Mouse (Mus musculus): Measurements from ENCODE around the gene Gid4. TPM values are rescaled to one million over a fixed set of nuclear protein-coding genes. Genes with fewer than 3 reads are reported as not detected.
"Not testable (repeated sequence)": the region's sequence is repeated elsewhere in the genome, so short reads cannot be mapped to it uniquely, and the experiment has no call there.

Gene Gid4
- total and polyA plus RNA-seq, 3 experiments = 10.2 to 34.1 (median 25.6) TPM

DNA sequence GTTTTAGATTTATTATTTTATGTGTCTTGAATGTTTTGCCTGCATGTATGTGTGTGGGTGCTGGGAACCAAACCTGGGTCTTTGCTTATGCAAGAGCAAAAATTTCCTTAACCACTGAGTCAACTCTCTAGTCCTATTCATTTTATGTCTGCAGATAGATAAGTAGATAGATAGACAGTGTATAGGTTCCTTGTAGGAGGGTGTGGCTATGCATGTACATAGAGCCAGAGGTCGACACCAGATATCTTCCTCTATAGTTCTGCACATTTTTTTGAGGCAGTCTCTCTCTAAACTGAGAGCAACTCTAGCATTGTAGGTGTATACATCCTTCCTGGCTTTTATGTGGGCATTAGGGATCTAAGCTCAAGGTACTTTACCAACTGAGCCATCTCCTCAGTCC lies 18.2 kb downstream of the Gid4 start:
- no peak for DNase-seq (ENCODE audit: low spot score)
- TF ChIP-seq TAL1 (conservative IDR thresholded peaks at IDR 0.05; ENCODE audit: low read depth, low read length) (no peak), POLR2AphosphoS5 (IDR thresholded peaks at IDR 0.05; ENCODE audit: insufficient replicate concordance, low read depth, low read length) (no peak), GATA2 (IDR thresholded peaks at IDR 0.05; ENCODE audit: borderline replicate concordance, low read depth, low read length) (no peak), GATA1 (IDR thresholded peaks at IDR 0.05; ENCODE audit: borderline replicate concordance, low read length) (no peak), CTCF (IDR thresholded peaks at IDR 0.05; ENCODE audit: low read depth, low read length) (no peak)
- Histone ChIP-seq H3K9me3 (replicated peaks) (no peaks in the 10 kb centered on the region), H3K27me3 (ENCODE audit: insufficient read depth, low read length) (no peaks in the 10 kb centered on the region), H3K36me3 (replicated peaks) (peaks cover 83% of the 10 kb centered on the region), H3K4me3 (ENCODE audit: low read depth, low read length) (no peak overlapping the region), H3K4me1 (ENCODE audit: insufficient read depth, low read depth, low read length) (peaks cover 4% of the 10 kb centered on the region; the same call in 1 of the 2 replicates)
- ATAC-seq (ENCODE audit: extremely low read depth, insufficient number of reproducible peaks, low FRiP score, poor library complexity, severe bottlenecking) = no peak

DNA sequence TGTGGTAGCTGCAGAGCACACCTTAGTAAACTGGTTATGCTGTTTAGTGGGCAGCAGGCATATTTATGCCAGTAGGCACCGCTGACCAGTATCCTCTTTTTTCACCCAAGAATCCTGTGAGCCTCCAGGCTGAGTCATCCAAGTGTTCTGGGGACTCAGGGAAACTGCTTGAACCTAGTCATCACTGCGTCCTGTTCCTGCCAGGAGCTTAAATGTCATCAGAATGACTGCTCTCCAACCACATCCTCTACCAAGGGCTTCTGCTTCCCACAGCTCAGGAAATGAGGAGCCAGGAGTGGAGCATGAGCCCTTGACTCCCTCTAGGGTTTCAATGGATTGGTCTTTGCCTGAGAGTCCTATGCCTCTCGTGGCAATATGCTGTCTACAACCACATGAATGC lies 19.7 kb downstream of the Gid4 start:
- peaks cover 4% of the 10 kb centered on the region; the same call in 1 of the 2 replicates for H3K4me1 ChIP-seq (ENCODE audit: insufficient read depth, low read depth, low read length)

GRCm38 (mm10) chr11:60439621-60440020 lies 22.7 kb downstream of the Gid4 start:
- not testable (repeated sequence) for H3K9me3 ChIP-seq (replicated peaks); ATAC-seq (ENCODE audit: extremely low read depth, insufficient number of reproducible peaks, low FRiP score, poor library complexity, severe bottlenecking); H3K4me3 ChIP-seq (ENCODE audit: low read depth, low read length); H3K4me1 ChIP-seq (ENCODE audit: insufficient read depth, low read depth, low read length); DNase-seq (ENCODE audit: low spot score); H3K27me3 ChIP-seq (ENCODE audit: insufficient read depth, low read length)
- H3K36me3 ChIP-seq (replicated peaks) = peaks cover 90% of the 10 kb centered on the region

More for the DNA sequence above, 19.7 kb downstream of the Gid4 start:
- DNase-seq (ENCODE audit: low spot score) = no peak
- H3K9me3 ChIP-seq (replicated peaks) = no peaks in the 10 kb centered on the region
- no peaks in the 10 kb centered on the region for H3K27me3 ChIP-seq (ENCODE audit: insufficient read depth, low read length)
- no peak for TF ChIP-seq CTCF (IDR thresholded peaks at IDR 0.05; ENCODE audit: low read depth, low read length)
- no peak for TF ChIP-seq TAL1 (conservative IDR thresholded peaks at IDR 0.05; ENCODE audit: low read depth, low read length)
- TF ChIP-seq POLR2AphosphoS5 (IDR thresholded peaks at IDR 0.05; ENCODE audit: insufficient replicate concordance, low read depth, low read length) = no peak
- no peak for TF ChIP-seq GATA1 (IDR thresholded peaks at IDR 0.05; ENCODE audit: borderline replicate concordance, low read length)
- no peak for TF ChIP-seq GATA2 (IDR thresholded peaks at IDR 0.05; ENCODE audit: borderline replicate concordance, low read depth, low read length)
- ATAC-seq (ENCODE audit: extremely low read depth, insufficient number of reproducible peaks, low FRiP score, poor library complexity, severe bottlenecking) = no peak
- H3K4me3 ChIP-seq (ENCODE audit: low read depth, low read length) = no peak overlapping the region
- H3K36me3 ChIP-seq (replicated peaks) = peaks cover 86% of the 10 kb centered on the region

DNA sequence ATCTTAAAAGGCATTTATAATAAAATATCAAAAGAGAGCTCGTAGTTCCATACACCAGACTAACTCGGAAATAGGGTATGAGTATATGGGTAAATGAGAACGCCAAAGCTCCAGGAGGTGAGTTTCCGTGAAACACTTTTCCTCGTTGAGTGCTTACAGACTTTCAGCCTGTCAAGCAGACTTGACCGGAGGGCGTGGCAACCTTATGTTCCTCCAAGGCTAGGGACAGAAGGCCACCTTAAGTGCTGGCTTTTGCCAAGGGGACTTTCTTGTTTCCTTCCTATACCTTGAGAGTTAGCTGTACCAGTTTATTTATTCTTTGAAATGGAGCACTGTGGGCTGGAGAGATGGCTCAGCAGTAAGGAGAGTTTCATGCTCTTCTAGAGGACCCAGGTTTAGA lies 23.2 kb downstream of the Gid4 start:
- Histone ChIP-seq H3K36me3 (replicated peaks) (peaks cover 87% of the 10 kb centered on the region), H3K27me3 (ENCODE audit: insufficient read depth, low read length) (no peaks in the 10 kb centered on the region), H3K9me3 (replicated peaks) (no peaks in the 10 kb centered on the region), H3K4me1 (ENCODE audit: insufficient read depth, low read depth, low read length) (no peaks in the 10 kb centered on the region), H3K4me3 (ENCODE audit: low read depth, low read length) (no peak overlapping the region)
- DNase-seq (ENCODE audit: low spot score) (no peak), ATAC-seq (ENCODE audit: extremely low read depth, insufficient number of reproducible peaks, low FRiP score, poor library complexity, severe bottlenecking) (no peak)
- TF ChIP-seq GATA2 (IDR thresholded peaks at IDR 0.05; ENCODE audit: borderline replicate concordance, low read depth, low read length) = no peak
- no peak for TF ChIP-seq TAL1 (conservative IDR thresholded peaks at IDR 0.05; ENCODE audit: low read depth, low read length)
- no peak for TF ChIP-seq POLR2AphosphoS5 (IDR thresholded peaks at IDR 0.05; ENCODE audit: insufficient replicate concordance, low read depth, low read length)

DNA sequence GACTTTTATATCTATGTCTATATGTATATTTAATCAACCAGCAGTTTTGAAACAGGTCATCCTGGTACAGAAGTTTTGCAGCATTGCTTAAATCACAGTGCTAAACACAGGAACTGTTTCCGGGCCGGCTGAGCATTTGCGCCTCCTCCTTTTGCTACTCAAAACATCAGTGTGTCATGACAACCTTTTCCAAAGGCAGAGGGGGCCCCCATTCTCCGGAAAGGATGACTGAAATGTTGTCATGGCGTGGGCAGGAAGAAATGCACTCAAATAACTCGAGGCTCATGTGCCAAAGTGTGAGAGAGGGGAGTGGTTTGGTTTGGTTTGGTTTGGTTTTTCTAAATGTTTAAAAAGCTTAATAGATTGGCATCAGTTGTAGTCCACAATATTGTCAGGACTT lies 26.0 kb downstream of the Gid4 start:
- Histone ChIP-seq H3K4me3 (ENCODE audit: low read depth, low read length) (no peak overlapping the region), H3K36me3 (replicated peaks) (peaks cover 65% of the 10 kb centered on the region), H3K27me3 (ENCODE audit: insufficient read depth, low read length) (no peaks in the 10 kb centered on the region), H3K4me1 (ENCODE audit: insufficient read depth, low read depth, low read length) (no peaks in the 10 kb centered on the region), H3K9me3 (replicated peaks) (no peaks in the 10 kb centered on the region)
- no peak for TF ChIP-seq GATA1 (IDR thresholded peaks at IDR 0.05; ENCODE audit: borderline replicate concordance, low read length)
- no peak for TF ChIP-seq GATA2 (IDR thresholded peaks at IDR 0.05; ENCODE audit: borderline replicate concordance, low read depth, low read length)
- TF ChIP-seq POLR2AphosphoS5 (IDR thresholded peaks at IDR 0.05; ENCODE audit: insufficient replicate concordance, low read depth, low read length) = no peak
- TF ChIP-seq TAL1 (conservative IDR thresholded peaks at IDR 0.05; ENCODE audit: low read depth, low read length) = no peak
- no peak for TF ChIP-seq CTCF (IDR thresholded peaks at IDR 0.05; ENCODE audit: low read depth, low read length)
- no peak for DNase-seq (ENCODE audit: low spot score)
- no peak for ATAC-seq (ENCODE audit: extremely low read depth, insufficient number of reproducible peaks, low FRiP score, poor library complexity, severe bottlenecking)

GRCm38 (mm10) chr11:60444007-60444406 lies 27.1 kb downstream of the Gid4 start:
- no peaks in the 10 kb centered on the region for H3K27me3 ChIP-seq (ENCODE audit: insufficient read depth, low read length)
- ATAC-seq (ENCODE audit: extremely low read depth, insufficient number of reproducible peaks, low FRiP score, poor library complexity, severe bottlenecking) (no peak), DNase-seq (ENCODE audit: low spot score) (no peak)
- TF ChIP-seq TAL1 (conservative IDR thresholded peaks at IDR 0.05; ENCODE audit: low read depth, low read length) (no peak), CTCF (IDR thresholded peaks at IDR 0.05; ENCODE audit: low read depth, low read length) (no peak), GATA1 (IDR thresholded peaks at IDR 0.05; ENCODE audit: borderline replicate concordance, low read length) (no peak), GATA2 (IDR thresholded peaks at IDR 0.05; ENCODE audit: borderline replicate concordance, low read depth, low read length) (no peak), POLR2AphosphoS5 (IDR thresholded peaks at IDR 0.05; ENCODE audit: insufficient replicate concordance, low read depth, low read length) (no peak)
- no peaks in the 10 kb centered on the region for H3K9me3 ChIP-seq (replicated peaks)
- peaks cover 58% of the 10 kb centered on the region for H3K36me3 ChIP-seq (replicated peaks)
- H3K4me1 ChIP-seq (ENCODE audit: insufficient read depth, low read depth, low read length) = no peaks in the 10 kb centered on the region
- no peak overlapping the region for H3K4me3 ChIP-seq (ENCODE audit: low read depth, low read length)

Data from G1E (cell line).